Mouse (Mus musculus) regulatory T cell (primary cell): Measurements from ENCODE around the gene Itga9.

ENCODE experiments used
- in situ Hi-C: fragments of 300-600 bp; cut with MboI, MseI; formaldehyde crosslinking; loops from one replicate; pipeline ENCODE4 v1.15.1; 2025; ENCODE audit warnings: high pct_unique_total_duplicates

The Itga9 gene

DNA sequence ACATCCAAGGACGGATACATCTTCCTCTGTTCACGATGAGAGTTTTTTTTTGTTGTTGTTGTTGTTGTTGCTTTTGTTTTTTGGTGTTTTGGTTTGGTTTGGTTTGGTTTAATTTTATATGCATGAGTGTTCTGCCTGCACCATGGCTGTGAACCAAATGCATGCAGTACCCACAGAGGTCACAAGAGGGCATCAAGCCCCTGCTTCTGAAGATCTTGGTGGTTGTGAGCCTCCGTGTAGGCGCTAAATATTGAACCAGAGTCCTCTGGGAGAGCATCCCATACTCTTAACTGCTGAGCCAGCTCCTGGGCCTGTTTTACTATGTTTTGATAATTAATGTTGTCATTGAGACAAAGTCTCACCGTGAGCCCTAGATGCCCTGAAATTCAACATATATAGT is 308.8 kb downstream of the Itga9 start:
- in situ Hi-C loops, result no loop called here

GRCm38 (mm10) chr9:118919672-118920186 is 313.2 kb downstream of the Itga9 start:
- in situ Hi-C loops, result loop anchor here (5.0 to 10.0 kb wide), 3 partner anchors 115 to 425 kb away; partner anchors contain the start of gene Myd88

GRCm38 (mm10) chr9:118920798-118921515 is 314.5 kb downstream of the Itga9 start:
- in situ Hi-C loops, result loop anchor here (5.0 to 10.0 kb wide), 3 partner anchors 114 to 424 kb away; partner anchors contain the start of gene Myd88

GRCm38 (mm10) chr9:118921926-118922325 is 315.4 kb downstream of the Itga9 start:
- in situ Hi-C loops, result loop anchor here (5.0 to 10.0 kb wide), 3 partner anchors 113 to 423 kb away; partner anchors contain the start of gene Myd88

GRCm38 (mm10) chr9:118924554-118925085 is 318.1 kb downstream of the Itga9 start:
- in situ Hi-C loops, result loop anchor here (5.0 to 10.0 kb wide), 3 partner anchors 110 to 420 kb away; partner anchors contain the start of gene Myd88

DNA sequence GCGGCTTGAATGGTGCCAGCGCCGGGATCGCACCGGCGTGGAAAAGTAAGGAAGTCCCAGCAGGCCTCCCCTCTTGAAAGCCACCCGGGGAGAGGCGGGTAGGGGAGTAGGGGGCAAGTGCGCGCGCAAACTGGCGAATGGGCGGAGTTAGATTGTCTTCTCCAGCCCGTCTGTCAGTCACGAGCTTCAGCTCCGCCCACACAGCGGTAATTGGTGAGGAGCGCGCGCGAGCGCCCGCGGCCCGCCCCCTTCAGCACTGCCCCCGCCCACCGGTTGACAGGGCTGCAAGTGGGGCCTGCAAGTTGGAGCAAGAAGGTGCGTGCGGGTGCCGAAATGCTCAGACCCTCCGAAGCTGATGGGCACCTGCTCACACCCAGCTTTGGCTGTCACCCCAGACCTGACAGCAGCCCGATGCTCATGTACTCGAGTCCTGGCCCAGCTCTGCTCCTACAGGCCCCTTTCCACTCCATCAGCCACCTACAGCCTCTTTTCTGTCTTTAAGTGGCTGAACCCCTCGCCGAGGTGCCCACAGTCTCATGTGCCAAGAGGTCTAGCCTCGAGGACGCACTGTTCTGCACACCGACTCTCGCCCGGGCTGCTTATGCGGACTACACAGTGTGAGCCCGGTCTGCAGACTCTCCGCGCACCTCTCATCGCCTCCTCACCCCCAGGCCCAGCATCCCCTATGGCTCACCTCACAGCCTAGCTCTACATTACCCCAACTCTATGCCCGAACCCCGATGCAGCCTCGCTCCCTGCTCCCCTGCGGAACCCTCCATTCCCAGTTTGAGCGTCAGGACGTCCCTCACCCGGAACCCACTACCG is 319.0 kb downstream of the Itga9 start:
- in situ Hi-C loops, result loop anchor here (10.0 kb wide), 2 partner anchors 109 to 419 kb away; partner anchors contain the start of gene Myd88

DNA sequence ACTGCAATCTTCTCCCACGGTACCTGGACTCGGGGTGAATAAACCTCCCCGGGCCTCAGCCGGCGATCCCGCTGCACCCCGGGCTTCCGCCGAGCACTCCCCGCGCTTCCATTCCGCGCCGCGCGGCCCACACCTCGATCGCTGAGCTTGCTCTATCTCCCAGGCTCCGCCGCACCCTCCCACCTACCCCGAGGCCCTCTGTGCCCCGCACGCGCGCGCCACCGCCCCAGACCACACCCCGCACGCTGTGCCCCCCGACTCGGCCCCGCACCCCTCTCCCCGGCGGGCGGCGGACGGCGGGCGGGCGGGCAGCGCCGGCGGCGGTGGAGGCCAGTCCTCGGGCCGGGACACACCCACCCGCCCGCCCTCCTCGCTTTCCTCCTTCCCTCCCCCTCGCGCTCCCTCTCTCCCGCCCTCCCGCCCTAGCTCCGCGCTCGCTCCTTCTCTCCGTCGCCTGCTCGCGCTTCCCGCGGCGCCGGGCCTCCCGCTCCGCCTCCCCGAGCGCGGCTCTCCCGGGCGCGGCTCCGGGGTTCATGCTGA is 319.7 kb downstream of the Itga9 start, which contains the start of gene Ctdspl:
Gene Ctdspl, plus strand, starts transcription at position 343 of the 540 bp plus-strand sequence.
- in situ Hi-C loops, result loop anchor here (10.0 kb wide), 2 partner anchors 109 to 419 kb away; partner anchors contain the start of gene Myd88

DNA sequence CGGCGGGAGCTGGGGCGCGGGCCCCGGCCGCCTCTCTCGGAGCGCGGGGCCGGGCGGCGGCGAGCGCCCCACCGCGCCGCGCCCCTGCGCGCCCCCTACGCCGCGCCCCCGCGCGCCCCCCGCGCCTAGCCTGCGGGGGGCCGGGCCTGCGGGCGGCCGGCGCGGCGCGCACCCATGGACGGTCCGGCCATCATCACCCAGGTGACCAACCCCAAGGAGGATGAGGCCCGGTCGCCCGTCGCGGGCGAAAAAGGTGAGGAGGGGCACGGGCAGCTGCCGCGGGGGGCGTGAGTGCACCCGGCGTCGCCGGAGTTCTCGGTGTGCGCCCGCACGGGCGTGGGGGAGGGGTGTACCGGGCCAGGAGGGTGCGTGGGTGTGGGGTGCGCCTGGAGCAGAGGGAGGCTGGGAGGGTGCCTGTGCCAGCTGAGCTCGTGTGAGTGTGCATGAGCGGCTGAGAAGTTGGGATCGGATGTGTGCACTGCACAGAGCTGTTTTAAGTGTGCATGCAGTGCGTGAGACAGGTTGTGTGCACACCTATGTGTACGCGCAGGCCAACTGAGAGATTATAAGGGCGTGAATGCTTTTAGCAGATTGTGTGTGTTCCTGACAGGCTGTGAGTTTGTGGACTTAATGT is 320.3 kb downstream of the Itga9 start:
- in situ Hi-C loops, result loop anchor here (10.0 kb wide), 2 partner anchors 108 to 418 kb away; partner anchors contain the start of gene Myd88

DNA sequence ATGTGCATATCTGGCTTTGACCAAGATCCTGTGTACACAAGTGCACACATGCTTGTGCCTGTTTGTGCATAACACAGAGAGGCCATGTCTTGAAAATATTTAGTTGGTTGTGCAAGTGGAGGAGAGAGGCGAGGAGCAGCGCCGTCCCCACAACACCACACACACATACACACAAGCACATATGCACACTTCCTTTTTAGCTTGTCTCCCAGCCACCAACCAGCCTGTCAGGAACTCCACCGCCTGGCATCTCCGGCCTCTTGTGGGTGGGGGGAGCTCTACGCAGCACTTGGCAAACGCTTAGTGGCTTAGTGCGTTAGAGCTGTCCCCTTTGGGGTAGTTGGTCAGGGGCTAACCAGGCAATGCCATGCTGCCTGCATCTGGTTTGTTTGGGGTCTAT is 321.0 kb downstream of the Itga9 start:
- in situ Hi-C loops, result loop anchor here (10.0 kb wide), 2 partner anchors 107 to 417 kb away; partner anchors contain the start of gene Myd88

- in situ Hi-C loops, result loop anchor here (10.0 kb wide), 2 partner anchors 107 to 417 kb away; partner anchors contain the start of gene Myd88
These were observed 321.5 kb downstream of the Itga9 start for GRCm38 (mm10) chr9:118928007-118928406.

- in situ Hi-C loops, result loop anchor here (10.0 kb wide), 2 partner anchors 106 to 416 kb away; partner anchors contain the start of gene Myd88
These were observed 322.2 kb downstream of the Itga9 start for GRCm38 (mm10) chr9:118928656-118929055.

GRCm38 (mm10) chr9:118930611-118931010 is 324.1 kb downstream of the Itga9 start:
- in situ Hi-C loops, result no loop called here

- in situ Hi-C loops, result no loop called here
These were observed 327.3 kb downstream of the Itga9 start for GRCm38 (mm10) chr9:118933800-118934199.

DNA sequence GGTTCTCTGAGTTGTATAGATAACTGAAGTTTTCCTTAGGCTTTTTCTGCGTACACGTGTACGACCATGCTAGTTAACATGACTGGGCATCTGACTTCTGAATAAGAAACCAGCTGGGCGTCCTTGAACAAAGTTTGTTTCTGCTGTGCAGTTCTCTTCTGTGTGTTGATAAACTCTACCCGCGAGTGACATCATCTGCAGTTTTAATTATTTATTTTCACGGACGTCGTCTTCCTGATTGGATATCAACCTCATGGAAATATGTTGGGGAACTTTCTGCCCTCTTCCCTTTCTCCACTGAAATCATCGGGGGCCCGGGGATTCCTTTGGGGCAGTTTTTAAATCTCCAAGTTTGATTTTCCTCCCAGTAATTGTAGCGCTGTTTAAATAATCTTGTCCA is 327.8 kb downstream of the Itga9 start:
- in situ Hi-C loops, result no loop called here

- in situ Hi-C loops, result no loop called here
These were observed 328.6 kb downstream of the Itga9 start for GRCm38 (mm10) chr9:118935098-118935497.

DNA sequence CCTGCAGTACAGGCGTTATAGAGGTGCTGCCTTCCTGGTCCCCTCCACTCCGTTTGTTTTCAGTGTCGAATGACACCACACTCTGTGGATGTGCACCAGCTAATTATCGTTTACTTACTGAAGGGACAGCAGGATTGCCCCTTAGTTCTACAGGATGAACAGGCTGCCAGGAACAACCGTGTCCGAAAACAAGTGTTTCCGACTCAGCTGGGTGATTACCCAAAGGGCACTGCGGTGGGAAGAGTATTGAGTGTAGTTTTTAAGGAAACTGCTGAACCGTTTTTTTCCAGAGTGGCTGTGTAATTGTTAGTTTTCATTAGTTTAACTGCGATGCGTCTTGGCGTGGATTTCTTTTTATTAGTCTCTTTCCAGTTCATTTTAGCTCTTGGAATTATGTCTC is 329.6 kb downstream of the Itga9 start:
- in situ Hi-C loops, result no loop called here

- in situ Hi-C loops, result no loop called here
These were observed 331.0 kb downstream of the Itga9 start for GRCm38 (mm10) chr9:118937515-118937914.

GRCm38 (mm10) chr9:118939410-118939809 is 332.9 kb downstream of the Itga9 start:
- in situ Hi-C loops, result no loop called here

GRCm38 (mm10) chr9:118939831-118940230 is 333.3 kb downstream of the Itga9 start:
- in situ Hi-C loops, result no loop called here

DNA sequence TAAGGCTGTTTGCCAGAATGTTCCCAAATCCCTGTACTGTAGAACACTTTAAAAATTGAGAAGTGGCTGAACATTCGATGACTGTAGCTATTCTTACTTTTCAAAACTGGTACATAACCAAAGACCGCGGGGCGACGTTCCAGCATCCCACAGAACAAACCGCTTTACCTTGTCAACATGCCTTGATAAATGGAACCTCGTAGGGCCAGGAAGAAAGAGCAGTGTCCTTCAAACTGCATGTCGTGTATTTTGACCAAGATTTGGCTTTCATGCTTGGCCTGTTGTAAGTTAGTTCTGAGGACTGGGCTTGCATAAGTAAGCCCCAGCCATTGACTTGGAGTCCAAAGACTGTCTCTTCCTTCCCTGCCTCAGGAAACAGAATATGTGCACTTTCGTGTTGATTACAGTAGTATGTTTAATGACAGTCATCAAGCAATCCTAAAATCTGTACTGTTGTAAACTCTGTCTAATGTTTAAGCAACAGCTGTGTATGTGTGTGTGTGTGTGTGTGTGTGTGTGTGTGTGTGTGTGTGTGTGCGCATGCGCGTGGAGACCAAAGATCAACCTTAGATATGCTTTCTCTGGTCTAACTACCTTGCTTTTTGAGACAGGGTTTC is 334.2 kb downstream of the Itga9 start:
- in situ Hi-C loops, result no loop called here
